Mouse (Mus musculus): ENCODE results near the gene Psmb5.

DNA sequence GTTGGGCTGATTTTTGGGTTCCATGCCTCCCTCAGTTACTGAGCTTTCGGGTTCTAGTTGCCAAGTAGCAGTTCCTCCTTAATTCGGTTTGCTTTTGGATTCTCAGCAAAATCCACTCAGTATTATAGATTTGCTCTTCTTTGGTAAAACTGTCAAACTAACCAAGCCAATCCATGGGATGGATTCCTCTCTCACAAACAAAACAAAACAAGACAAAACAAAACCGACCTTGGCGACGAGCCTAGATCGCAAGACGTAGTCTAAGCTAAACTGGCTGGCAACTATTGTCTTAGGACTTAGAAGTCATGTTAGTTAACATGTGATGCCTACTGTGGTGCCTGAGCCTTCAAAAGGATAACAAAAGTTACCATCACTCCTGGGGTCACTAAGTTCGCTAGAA, 14.1 kb downstream of the Psmb5 start:
- no peak for TF ChIP-seq CTCF (IDR thresholded peaks at IDR 0.05; ENCODE audit: borderline replicate concordance, extremely low read depth, insufficient read depth, insufficient read length)
- no peak for TF ChIP-seq POLR2A (IDR thresholded peaks at IDR 0.05; ENCODE audit: borderline replicate concordance, extremely low read depth, insufficient read depth, insufficient read length, poor library complexity, severe bottlenecking)
